Mouse (Mus musculus) neutrophil, adult 65 days (primary cell): ENCODE results near the gene Socs3. TPM values are rescaled to one million over a fixed set of nuclear protein-coding genes. Genes with fewer than 3 reads are reported as not detected.

Experiments
- total RNA-seq: library from RNA; stranded (reverse); gene quantifications from 2 replicates; pipeline ENCODE4 v1.2.4, GENCODE M21; 2023

Socs3 gene
- 44.4 and 55.1 TPM in 2 replicates for total RNA-seq

GRCm38 (mm10) chr11:117969945-117970872 lies at the start of gene Socs3:
Gene Socs3 (minus strand): TSS chr11:117970047.

GRCm38 (mm10) chr11:117986126-117987031 lies 16.5 kb upstream of the Socs3 start, which contains the start of gene Pgs1:
Gene Pgs1 (plus strand): TSS chr11:117986292.

Other genes with a start within 250 kb of the Socs3 start
- 43.7 and 56.3 TPM in 2 replicates for gene Tmc8, start 188.0 kb downstream of the Socs3 start, total RNA-seq
- 144 and 146 TPM in 2 replicates for gene Tmc6, start 187.8 kb downstream of the Socs3 start, total RNA-seq
- gene 6030468B19Rik, start 172.4 kb downstream of the Socs3 start, total RNA-seq = not detected in 2 replicates
- 0.98 and 2.7 TPM in 2 replicates for gene Gm20708, start 160.4 kb downstream of the Socs3 start, total RNA-seq
- 83.5 and 88.6 TPM in 2 replicates for gene Syngr2, start 160.4 kb downstream of the Socs3 start, total RNA-seq
- gene Afmid, start 144.1 kb downstream of the Socs3 start, total RNA-seq = 3.8 and 4.7 TPM in 2 replicates
- 45.5 and 52.2 TPM in 2 replicates for gene Tk1, start 144.0 kb downstream of the Socs3 start, total RNA-seq
- gene Birc5, start 120.8 kb downstream of the Socs3 start, total RNA-seq = 65.2 and 66.4 TPM in 2 replicates
- not detected in 2 replicates for gene Tmem235, start 109.3 kb downstream of the Socs3 start, total RNA-seq
- not detected in 2 replicates for gene Tha1, start 96.6 kb downstream of the Socs3 start, total RNA-seq
- 90.7 and 154 TPM in 2 replicates for gene Pgs1, start 16.2 kb upstream of the Socs3 start, total RNA-seq
- gene Dnah17, start 160.6 kb upstream of the Socs3 start, total RNA-seq = 0.09 and 0.32 TPM in 2 replicates